Mouse (Mus musculus) hindbrain, embryonic 11.5 days (tissue): ENCODE measurements around the gene Abcb9. TPM values are rescaled to one million over a fixed set of nuclear protein-coding genes. Genes with fewer than 3 reads are reported as not detected.

Experiments used
- ATAC-seq: fragments of 200-750 bp; cut with Nextera tagmentation; 2 replicates; pipeline ENCODE4 v1.8.0; 2017; ENCODE audit warnings: mild to moderate bottlenecking, moderate TSS enrichment, moderate library complexity; ENCODE audit not compliant: low FRiP score
- DNase-seq: peaks from one replicate; pipeline ENCODE4 v3.0.0-alpha.2; 2015; ENCODE audit warnings: low spot score
- H3K27ac ChIP-seq: fragments of 300-500 bp; sonication (generic); 2 replicates; pipeline ENCODE4 v1.5.1; 2014; ENCODE audit warnings: mild to moderate bottlenecking, low read depth, low read length
- H3K27me3 ChIP-seq: fragments of 300-500 bp; sonication (generic); 2 replicates; pipeline ENCODE4 v1.6.1; 2014; ENCODE audit warnings: mild to moderate bottlenecking, low read length, moderate library complexity, mixed read lengths; ENCODE audit not compliant: control insufficient read depth, insufficient read depth
- H3K36me3 ChIP-seq: fragments of 300-500 bp; sonication (generic); 2 replicates; pipeline ENCODE4 v1.6.1; 2014; ENCODE audit warnings: mild to moderate bottlenecking, low read length, moderate library complexity, mixed read lengths; ENCODE audit not compliant: control insufficient read depth, insufficient read depth
- H3K4me1 ChIP-seq: fragments of 300-500 bp; sonication (generic); replicated peaks from 2 replicates; pipeline ENCODE4 v1.6.1; 2014; ENCODE audit warnings: low read length, mixed read lengths; ENCODE audit not compliant: control insufficient read depth, insufficient read depth
- H3K4me2 ChIP-seq: fragments of 300-500 bp; sonication (generic); replicated peaks from 2 replicates; pipeline ENCODE4 v1.6.1; 2014; ENCODE audit warnings: mild to moderate bottlenecking, low read depth, low read length
- H3K4me3 ChIP-seq: fragments of 300-500 bp; sonication (generic); 2 replicates; pipeline ENCODE4 v1.5.1; 2014; ENCODE audit warnings: low read depth, low read length
- H3K9ac ChIP-seq: fragments of 300-500 bp; sonication (generic); 2 replicates; pipeline ENCODE4 v1.6.1; 2014; ENCODE audit warnings: low read depth, low read length
- H3K9me3 ChIP-seq: fragments of 300-500 bp; sonication (generic); 2 replicates; pipeline ENCODE4 v1.6.1; 2016; ENCODE audit warnings: low read length; ENCODE audit not compliant: control insufficient read depth
- WGBS: fragments of 180-500 bp; shearing (Covaris S2); extraction: QIAGEN DNeasy Blood & Tissue Kit; methylation state at CpG from one replicate; pipeline ENCODE4 v1.1.7; 2014; 5-methylcytosine and 5-hydroxymethylcytosine counted together
- polyA plus RNA-seq: library from polyadenylated mRNA; unstranded; fragments of >200 nt; fragmentation: Nextera tagmentation; extraction: Ambion mirVana; gene quantifications from 2 replicates; pipeline ENCODE4 v1.2.1, GENCODE M21; 2014

The Abcb9 gene
- polyA plus RNA-seq, 1 experiment from 2014 or later: 0.76 TPM

GRCm38 (mm10) chr5:124017941-124018340, 77.7 kb downstream of the Abcb9 start:
- Histone ChIP-seq H3K9me3 (no peaks in the 10 kb centered on the region), H3K27ac (no peak overlapping the region), H3K27me3 (no peaks in the 10 kb centered on the region), H3K4me3 (no peak overlapping the region), H3K4me2 (no peak overlapping the region), H3K36me3 (no peaks in the 10 kb centered on the region), H3K9ac (no peak overlapping the region), H3K4me1 (peaks cover 23% of the 10 kb centered on the region)
- DNase-seq: no peak
- ATAC-seq: no peak
- 88% methylated on average over 9 of the region's 9 CpGs for whole genome bisulfite sequencing

DNA sequence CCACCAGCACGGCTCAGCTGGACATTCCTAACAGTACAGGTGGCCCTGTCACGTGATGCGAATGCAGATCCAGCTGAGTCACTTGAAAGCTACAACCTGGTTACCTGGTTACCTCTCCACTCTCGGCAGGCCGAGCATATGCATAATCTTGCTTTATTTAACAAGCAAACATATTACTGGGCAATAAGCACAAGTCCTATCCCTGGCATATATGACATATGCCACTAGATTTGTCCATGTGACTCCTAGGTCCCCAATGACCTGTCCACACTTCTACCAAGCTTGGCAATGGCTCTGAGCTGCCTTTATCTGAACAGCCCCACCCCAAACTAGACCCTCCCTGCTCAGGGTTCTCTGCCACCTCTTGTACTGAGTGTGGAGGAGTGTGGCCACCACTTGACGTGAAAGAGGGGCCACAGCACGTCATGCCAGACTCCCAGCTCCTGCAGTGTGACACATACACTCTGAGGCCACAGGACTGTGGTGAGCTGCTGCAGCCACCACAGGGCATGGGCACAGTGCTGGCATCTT, 79.2 kb downstream of the Abcb9 start:
- ATAC-seq (no peak), DNase-seq (no peak)
- no peak overlapping the region for H3K9ac ChIP-seq
- no peak overlapping the region for H3K4me2 ChIP-seq
- no peaks in the 10 kb centered on the region for H3K9me3 ChIP-seq
- H3K36me3 ChIP-seq: no peaks in the 10 kb centered on the region
- no peak overlapping the region for H3K4me3 ChIP-seq
- WGBS: 91% methylated on average over 7 of the region's 7 CpGs
- no peak overlapping the region for H3K27ac ChIP-seq
- H3K4me1 ChIP-seq: peaks cover 36% of the 10 kb centered on the region
- H3K27me3 ChIP-seq: no peaks in the 10 kb centered on the region

- DNase-seq (no peak), ATAC-seq (no peak)
- Histone ChIP-seq H3K4me1 (peaks cover 42% of the 10 kb centered on the region), H3K9ac (no peak overlapping the region), H3K4me3 (no peak overlapping the region), H3K36me3 (no peaks in the 10 kb centered on the region), H3K4me2 (no peak overlapping the region), H3K27ac (no peak overlapping the region), H3K9me3 (no peaks in the 10 kb centered on the region), H3K27me3 (no peaks in the 10 kb centered on the region)
- 69% methylated on average over 2 of the region's 2 CpGs for WGBS
These were observed 79.9 kb downstream of the Abcb9 start for GRCm38 (mm10) chr5:124015727-124016126.

DNA sequence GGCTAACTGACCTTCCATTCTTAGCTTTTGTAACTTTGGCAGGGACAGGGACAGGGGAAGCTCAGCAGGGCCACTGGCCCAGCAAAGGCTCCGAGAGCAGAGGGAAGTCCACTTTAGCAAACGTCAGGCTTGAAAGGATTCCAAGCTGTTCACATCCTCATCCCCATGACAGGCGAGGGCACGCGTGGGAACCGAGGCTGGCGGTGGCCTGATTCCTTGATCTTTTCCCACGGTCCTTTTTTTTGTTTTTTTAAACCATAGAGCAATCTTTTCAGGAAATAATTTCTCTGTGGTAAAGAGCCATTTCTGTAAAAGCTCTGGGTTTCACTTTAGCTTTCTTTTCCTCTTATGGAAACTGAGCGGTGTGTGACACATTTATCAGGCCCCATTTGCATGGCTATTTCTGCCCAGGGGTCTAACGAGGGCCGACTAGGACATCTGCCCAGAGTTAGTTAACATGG, 80.8 kb downstream of the Abcb9 start:
- ATAC-seq (no peak), DNase-seq (no peak)
- no peak overlapping the region for H3K4me2 ChIP-seq
- H3K4me3 ChIP-seq: no peak overlapping the region
- H3K27me3 ChIP-seq: no peaks in the 10 kb centered on the region
- no peak overlapping the region for H3K9ac ChIP-seq
- H3K9me3 ChIP-seq: no peaks in the 10 kb centered on the region
- H3K4me1 ChIP-seq: peaks cover 41% of the 10 kb centered on the region
- H3K36me3 ChIP-seq: no peaks in the 10 kb centered on the region
- 11% methylated on average over 11 of the region's 11 CpGs for WGBS
- no peak overlapping the region for H3K27ac ChIP-seq

DNA sequence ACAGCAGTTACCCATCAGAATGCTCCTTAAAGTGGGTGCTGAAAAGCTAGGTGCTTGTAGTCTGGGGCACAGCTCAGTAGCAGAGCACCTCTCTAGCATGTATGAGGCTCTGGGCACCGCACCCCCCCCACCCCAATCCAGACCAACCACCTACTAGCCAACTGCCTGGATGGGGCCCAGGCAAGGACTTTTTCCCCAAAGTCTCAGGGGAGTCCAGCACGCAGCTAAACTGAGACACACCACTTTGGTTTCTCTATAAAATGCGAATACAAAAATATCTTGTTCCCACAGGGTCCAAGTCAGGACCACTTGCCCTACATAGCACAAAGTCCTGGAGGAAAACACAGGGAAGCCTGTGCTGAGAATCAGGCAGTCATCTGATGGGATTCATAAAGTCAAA, 81.4 kb downstream of the Abcb9 start:
- WGBS: 83% methylated on average over 3 of the region's 3 CpGs
- DNase-seq (no peak), ATAC-seq (no peak)
- no peaks in the 10 kb centered on the region for H3K27me3 ChIP-seq
- H3K4me1 ChIP-seq: peaks cover 40% of the 10 kb centered on the region
- no peaks in the 10 kb centered on the region for H3K9me3 ChIP-seq
- H3K4me3 ChIP-seq: no peak overlapping the region
- H3K36me3 ChIP-seq: no peaks in the 10 kb centered on the region
- no peak overlapping the region; the same call in 1 of the 2 replicates for H3K27ac ChIP-seq
- no peak overlapping the region for H3K4me2 ChIP-seq
- no peak overlapping the region for H3K9ac ChIP-seq

DNA sequence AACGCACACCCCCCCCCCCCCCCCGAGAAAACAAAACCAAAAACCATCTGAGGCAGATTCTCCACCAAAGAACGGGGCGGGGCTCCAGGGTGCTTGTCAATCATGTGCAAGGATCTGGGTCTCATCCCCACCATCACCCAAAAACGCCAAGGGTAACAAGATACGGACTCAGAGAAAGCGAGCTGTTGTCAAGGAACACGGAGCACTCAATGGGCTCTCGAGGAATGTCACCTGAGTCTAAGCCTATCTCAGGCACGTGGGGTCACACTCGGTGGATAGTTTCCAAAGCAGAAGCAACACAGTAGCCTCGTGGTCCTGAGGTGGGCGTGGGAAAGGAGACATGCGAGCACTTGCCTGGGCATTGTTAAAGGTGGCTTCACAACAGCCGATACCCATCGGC, 81.9 kb downstream of the Abcb9 start:
- no peak overlapping the region for H3K4me3 ChIP-seq
- no peak overlapping the region; the same call in 1 of the 2 replicates for H3K27ac ChIP-seq
- ATAC-seq (no peak), DNase-seq (no peak)
- no peaks in the 10 kb centered on the region for H3K9me3 ChIP-seq
- no peaks in the 10 kb centered on the region for H3K27me3 ChIP-seq
- WGBS: 82% methylated on average over 16 of the region's 16 CpGs
- no peaks in the 10 kb centered on the region for H3K36me3 ChIP-seq
- H3K9ac ChIP-seq: no peak overlapping the region
- no peak overlapping the region for H3K4me2 ChIP-seq
- H3K4me1 ChIP-seq: peaks cover 40% of the 10 kb centered on the region

GRCm38 (mm10) chr5:124012885-124013284, 82.7 kb downstream of the Abcb9 start:
- no peak overlapping the region for H3K4me2 ChIP-seq
- H3K9ac ChIP-seq: no peak overlapping the region
- ATAC-seq: no peak
- peaks cover 40% of the 10 kb centered on the region for H3K4me1 ChIP-seq
- no peak overlapping the region for H3K4me3 ChIP-seq
- no peak for DNase-seq
- no peaks in the 10 kb centered on the region for H3K27me3 ChIP-seq
- H3K9me3 ChIP-seq: no peaks in the 10 kb centered on the region
- no peaks in the 10 kb centered on the region for H3K36me3 ChIP-seq
- H3K27ac ChIP-seq: 0 out of 2 replicates have a peak overlapping the region, but pooled peaks have one; percentile 85
- WGBS: 82% methylated on average over 10 of the region's 10 CpGs

DNA sequence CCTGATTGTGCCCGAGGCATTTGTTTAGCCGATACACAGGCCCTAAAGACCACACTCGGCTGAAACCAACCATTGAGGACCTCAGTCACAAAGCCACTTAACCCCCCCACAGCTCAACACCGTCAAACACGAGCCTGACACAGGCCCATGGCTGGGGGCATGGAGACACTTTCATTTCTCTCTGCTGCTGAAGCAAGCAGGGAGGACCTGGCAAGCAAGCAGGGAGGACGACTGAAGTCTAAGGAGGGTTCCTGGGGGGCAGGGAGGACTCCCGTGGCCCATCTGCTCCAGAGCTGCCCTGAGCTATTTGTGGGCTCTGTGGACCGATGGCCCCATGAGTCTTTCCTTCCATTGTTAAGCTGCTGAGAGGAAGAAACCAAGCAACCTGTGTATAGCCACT, 83.7 kb downstream of the Abcb9 start:
- H3K27ac ChIP-seq: peak overlapping the region; percentile 85
- H3K4me1 ChIP-seq: peaks cover 33% of the 10 kb centered on the region
- ATAC-seq (no peak), DNase-seq (peak; percentile 39)
- no peaks in the 10 kb centered on the region; the same call in 1 of the 2 replicates for H3K36me3 ChIP-seq
- H3K4me2 ChIP-seq: no peak overlapping the region
- no peaks in the 10 kb centered on the region for H3K27me3 ChIP-seq
- H3K9me3 ChIP-seq: no peaks in the 10 kb centered on the region
- 12% methylated on average over 8 of the region's 8 CpGs for WGBS
- H3K9ac ChIP-seq: no peak overlapping the region; the same call in 1 of the 2 replicates
- H3K4me3 ChIP-seq: no peak overlapping the region
